Mouse (Mus musculus) cortical plate, adult 2 months (tissue): ENCODE measurements at regions not wholly inside any gene's neighbourhood (a gene's known extent, or its start where the extent isn't known, plus 50 kb on each side); places are given as distances from the start of the nearest gene placed in this dataset.

Source experiments
- H3K27ac ChIP-seq: fragments of 200-500 bp; 2 replicates; pipeline ENCODE4 v1.5.1; 2012; ENCODE audit warnings: low read length, control low read depth, inconsistent platforms; ENCODE audit not compliant: insufficient read depth
- H3K4me1 ChIP-seq: fragments of 200-500 bp; 2 replicates; pipeline ENCODE4 v1.6.1; 2011; ENCODE audit warnings: low read length; ENCODE audit not compliant: control insufficient read depth, insufficient read depth
- H3K4me3 ChIP-seq: fragments of 200-500 bp; 2 replicates; pipeline ENCODE4 v1.5.1; 2011; ENCODE audit warnings: mild to moderate bottlenecking, low read length, control low read depth; ENCODE audit not compliant: insufficient read depth
- CTCF ChIP-seq: fragments of 200-500 bp; IDR thresholded peaks from 2 replicates; pipeline ENCODE4 v1.5.1; 2011; ENCODE audit warnings: mild to moderate bottlenecking, control low read depth, low read length; ENCODE audit not compliant: insufficient read depth; ENCODE audit errors: extremely low read depth
- POLR2A ChIP-seq: fragments of 200-500 bp; IDR thresholded peaks from 2 replicates; pipeline ENCODE4 v1.6.1; 2011; ENCODE audit warnings: mild to moderate bottlenecking, low read length, control low read depth; ENCODE audit not compliant: insufficient read depth; ENCODE audit errors: extremely low read depth

GRCm38 (mm10) chr13:19897191-19897590 is 73.1 kb upstream of the Gpr141 start:
- Histone ChIP-seq H3K4me1 (no peaks in the 10 kb centered on the region), H3K27ac (no peak overlapping the region), H3K4me3 (no peak overlapping the region)
- TF ChIP-seq POLR2A (no peak), CTCF (no peak)

- TF ChIP-seq POLR2A (no peak), CTCF (no peak)
- H3K4me3 ChIP-seq = no peak overlapping the region
- H3K27ac ChIP-seq = no peak overlapping the region
- H3K4me1 ChIP-seq = no peaks in the 10 kb centered on the region
Measured at GRCm38 (mm10) chr13:19888983-19889773, 65.1 kb upstream of the Gpr141 start.

GRCm38 (mm10) chr13:19883896-19884658 is 60.0 kb upstream of the Gpr141 start:
- Histone ChIP-seq H3K4me3 (no peak overlapping the region), H3K4me1 (no peaks in the 10 kb centered on the region), H3K27ac (no peak overlapping the region)
- TF ChIP-seq CTCF = no peak
- TF ChIP-seq POLR2A = no peak

GRCm38 (mm10) chr13:19882889-19883288 is 58.8 kb upstream of the Gpr141 start:
- no peak for TF ChIP-seq POLR2A
- no peak for TF ChIP-seq CTCF
- no peaks in the 10 kb centered on the region for H3K4me1 ChIP-seq
- no peak overlapping the region for H3K4me3 ChIP-seq
- no peak overlapping the region for H3K27ac ChIP-seq

GRCm38 (mm10) chr13:19881772-19882171 is 57.7 kb upstream of the Gpr141 start:
- TF ChIP-seq CTCF = no peak
- TF ChIP-seq POLR2A = no peak
- Histone ChIP-seq H3K4me1 (no peaks in the 10 kb centered on the region), H3K4me3 (no peak overlapping the region), H3K27ac (no peak overlapping the region)

GRCm38 (mm10) chr13:19874621-19875249 is 50.7 kb upstream of the Gpr141 start:
- no peaks in the 10 kb centered on the region for H3K4me1 ChIP-seq
- H3K4me3 ChIP-seq = no peak overlapping the region
- H3K27ac ChIP-seq = no peak overlapping the region
- TF ChIP-seq POLR2A (no peak), CTCF (no peak)
